Mouse (Mus musculus) G1E-ER4 (cell line): Measurements from ENCODE around the gene Atpaf1. TPM values are rescaled to one million over a fixed set of nuclear protein-coding genes. Genes with fewer than 3 reads are reported as not detected.

Source experiments
- GATA1 ChIP-seq: IDR thresholded peaks from one replicate; pipeline ENCODE4 v1.8.0; 2012; ENCODE audit warnings: low read length, inconsistent platforms
- polyA plus RNA-seq: library from polyadenylated mRNA; stranded (reverse); fragments of >175 nt; gene quantifications from 2 replicates; pipeline ENCODE4 v1.2.3, GENCODE M21; 2012

Gene Atpaf1
- polyA plus RNA-seq, 1 experiment: 21.4 TPM

- TF ChIP-seq GATA1: no peak
These were observed 43.4 kb downstream of the Atpaf1 start, which contains the start of gene Mob3c for GRCm38 (mm10) chr4:115827888-115828571. TSS of gene Mob3c (plus strand) at chr4:115828092.

DNA sequence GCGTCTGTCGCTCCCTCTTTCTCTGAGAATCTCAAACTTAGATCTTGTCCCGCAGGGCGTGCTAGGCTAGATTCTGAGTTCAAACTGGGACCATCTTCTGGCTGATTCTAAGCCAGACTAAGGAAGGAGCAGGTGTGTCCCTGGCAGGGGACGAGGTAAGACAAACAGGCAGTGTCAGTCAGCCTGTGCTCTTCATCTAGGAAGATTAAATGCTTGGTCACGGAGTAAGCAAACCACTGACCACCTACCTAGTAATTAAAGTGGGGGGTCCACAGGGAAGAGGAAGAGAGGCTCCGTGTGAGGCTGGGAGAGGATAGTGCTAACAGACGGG is 43.9 kb downstream of the Atpaf1 start:
- TF ChIP-seq GATA1: no peak

DNA sequence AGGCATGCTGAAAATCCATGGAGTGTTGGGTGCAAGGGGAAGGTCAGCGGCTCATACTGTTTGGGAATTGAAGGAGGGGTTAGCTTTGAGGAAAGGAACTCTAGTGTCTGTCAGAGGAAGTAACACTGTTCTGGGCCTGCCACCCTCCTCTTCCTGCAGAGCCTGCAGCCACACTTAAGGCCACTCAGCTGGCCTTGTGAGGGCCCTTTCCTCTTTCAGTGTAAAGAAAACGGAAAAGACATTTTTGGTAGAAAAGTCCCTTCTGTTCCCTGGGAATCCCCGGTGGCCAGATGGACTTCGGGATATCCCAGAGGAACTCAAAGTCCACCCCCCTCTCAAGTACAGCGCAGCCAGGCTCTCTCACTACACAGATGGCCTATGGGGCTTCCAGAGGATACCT is 45.9 kb downstream of the Atpaf1 start:
- no peak for TF ChIP-seq GATA1

- TF ChIP-seq GATA1: no peak
These were observed 46.6 kb downstream of the Atpaf1 start for GRCm38 (mm10) chr4:115831221-115831620.

- TF ChIP-seq GATA1: no peak
These were observed 47.4 kb downstream of the Atpaf1 start for GRCm38 (mm10) chr4:115832040-115832439.

DNA sequence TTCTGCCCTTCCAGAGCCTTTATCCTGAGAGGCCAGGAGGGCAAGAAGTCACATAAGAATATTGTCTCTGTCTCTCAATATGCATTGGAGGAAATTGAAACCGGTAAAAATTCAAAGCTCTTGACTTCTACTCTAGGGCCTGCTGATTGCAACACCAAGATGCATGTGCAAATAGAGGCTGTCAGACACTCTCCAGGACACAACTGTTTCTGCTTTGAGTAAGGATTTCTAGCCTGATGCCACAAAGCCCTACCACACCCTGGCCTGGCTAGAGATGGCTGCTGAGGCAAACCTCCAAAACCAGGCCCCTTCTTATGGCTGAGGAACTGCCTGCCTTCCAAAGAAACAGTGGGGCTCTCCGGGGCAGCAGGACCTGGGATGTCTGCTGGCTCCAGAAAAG is 51.0 kb downstream of the Atpaf1 start:
- no peak for TF ChIP-seq GATA1

GRCm38 (mm10) chr4:115838196-115838595 is 53.6 kb downstream of the Atpaf1 start:
- TF ChIP-seq GATA1: no peak

DNA sequence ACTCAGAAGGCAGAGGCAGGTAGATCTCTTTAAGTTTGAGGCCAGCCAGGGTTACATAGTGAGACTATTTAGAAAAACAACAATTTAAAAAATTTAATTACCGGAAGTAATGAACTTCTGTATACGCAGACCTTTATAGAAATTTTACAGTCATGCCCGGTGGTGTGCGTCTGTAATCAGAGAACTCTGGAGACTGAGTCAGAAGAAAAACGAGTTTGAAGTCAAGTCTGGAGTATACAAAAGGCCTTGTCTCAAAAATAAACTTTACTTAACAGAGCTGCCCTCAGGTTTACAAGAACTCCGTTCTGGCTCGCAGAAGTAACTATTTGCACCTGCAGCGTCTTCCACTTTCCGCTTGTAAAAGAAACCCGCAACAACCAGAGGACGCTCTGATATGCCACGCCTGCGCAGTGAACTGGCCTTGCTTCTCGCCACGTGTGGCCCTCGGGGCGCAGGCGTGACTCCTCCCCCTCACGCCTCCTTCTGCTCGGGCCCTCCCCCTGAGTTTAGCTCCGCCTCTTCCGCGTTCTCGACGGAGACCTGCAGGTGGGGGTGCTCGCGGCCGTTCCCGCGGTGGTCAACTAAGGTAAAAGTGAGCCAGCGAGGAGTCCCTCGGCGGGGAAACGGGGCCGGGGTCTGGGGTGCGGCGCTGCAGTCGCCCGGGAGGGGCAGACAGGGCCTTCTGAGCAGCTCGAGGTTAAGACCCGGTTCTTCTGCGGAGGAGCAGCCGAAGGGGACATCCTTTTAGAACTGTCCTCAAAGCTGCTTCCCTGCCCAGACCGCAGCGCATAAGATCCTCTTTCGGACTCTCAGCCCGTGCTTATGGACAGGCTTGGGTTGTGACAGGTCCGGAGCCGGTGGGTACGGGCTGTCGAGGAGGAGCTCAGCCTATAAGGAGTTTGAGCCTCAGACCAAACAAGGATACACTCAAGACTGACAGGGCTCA is 54.4 kb downstream of the Atpaf1 start, which contains the start of gene Mknk1:
Gene Mknk1 (plus strand): TSS at position 503 of the 946 bp plus-strand sequence.
- TF ChIP-seq GATA1: no peak

- TF ChIP-seq GATA1: no peak
These were observed 55.3 kb downstream of the Atpaf1 start for GRCm38 (mm10) chr4:115839956-115840355.

- no peak for TF ChIP-seq GATA1
These were observed 56.2 kb downstream of the Atpaf1 start for GRCm38 (mm10) chr4:115840842-115841241.

DNA sequence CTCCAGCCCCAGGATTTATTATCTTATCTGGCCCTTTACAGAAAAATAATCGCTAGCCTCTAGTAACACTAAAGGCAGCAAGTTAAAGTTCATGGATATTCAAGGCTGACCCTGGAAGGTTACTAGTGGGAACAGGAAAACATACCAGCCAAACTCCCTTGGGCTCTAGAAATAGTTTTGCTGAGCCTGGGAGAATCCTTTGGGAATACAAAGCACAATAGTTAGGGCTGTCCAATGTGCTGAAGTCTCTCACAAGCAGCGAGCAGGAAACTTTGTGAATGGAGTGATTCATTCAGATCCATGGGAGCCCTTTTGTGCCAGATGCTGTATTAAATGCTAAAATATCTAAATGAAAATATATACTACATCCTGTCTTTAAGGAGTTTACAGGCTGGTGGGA is 62.0 kb downstream of the Atpaf1 start:
- TF ChIP-seq GATA1: no peak

GRCm38 (mm10) chr4:115847377-115847776 is 62.8 kb downstream of the Atpaf1 start:
- no peak for TF ChIP-seq GATA1

DNA sequence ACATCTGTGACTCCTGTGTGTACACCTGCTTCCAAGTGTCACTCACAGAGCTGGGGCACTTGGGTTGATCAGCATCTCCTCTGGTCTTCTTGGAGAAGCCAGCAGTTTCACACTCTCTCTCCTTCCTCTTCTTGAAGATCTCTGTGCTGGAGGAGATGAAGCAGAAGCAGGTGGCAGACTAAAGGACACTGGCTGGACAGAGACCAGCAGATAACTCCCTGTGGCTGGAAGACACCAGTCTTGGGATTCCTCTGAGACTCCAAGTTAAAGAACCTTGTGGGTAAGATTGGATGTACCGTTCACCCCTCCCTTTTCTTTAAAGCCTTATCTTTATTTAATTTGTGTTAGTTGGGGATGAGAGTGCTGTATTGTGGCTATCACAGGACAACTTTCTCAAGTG is 63.5 kb downstream of the Atpaf1 start:
- TF ChIP-seq GATA1: no peak

DNA sequence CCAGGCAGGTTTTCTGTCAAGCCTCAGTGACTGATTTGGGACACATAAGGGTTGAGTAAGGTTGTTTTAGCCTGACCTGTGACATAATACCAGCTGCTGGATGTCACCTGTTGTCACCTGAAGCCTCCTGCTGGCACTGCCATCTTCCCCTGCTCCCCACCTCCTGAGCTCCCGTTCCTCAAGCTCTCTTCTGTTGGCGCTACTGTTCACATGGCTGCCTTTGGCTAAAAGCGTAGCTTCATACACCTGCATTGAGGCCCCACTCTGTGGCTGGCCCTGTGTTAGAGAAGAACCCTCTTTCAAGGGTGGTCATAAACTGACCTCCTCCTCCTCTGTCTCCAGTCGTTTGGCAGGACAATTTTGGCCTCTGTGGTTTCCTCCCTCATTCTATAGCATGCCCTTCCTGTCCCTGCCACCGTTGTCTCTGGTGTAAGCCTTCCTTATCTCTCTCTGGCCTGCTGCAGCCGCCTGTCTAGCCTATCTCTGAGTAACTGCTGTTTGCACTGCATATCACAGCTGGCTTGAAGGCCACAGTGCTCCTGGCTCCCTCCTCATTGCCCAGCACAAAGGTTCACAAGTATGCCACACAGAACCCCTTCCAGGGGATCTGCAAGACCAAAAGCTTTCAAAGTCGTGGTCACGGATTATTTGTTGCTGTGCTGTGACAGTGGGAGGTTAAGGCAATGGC is 64.5 kb downstream of the Atpaf1 start:
- TF ChIP-seq GATA1: peak; percentile 96

- TF ChIP-seq GATA1: no peak
These were observed 65.5 kb downstream of the Atpaf1 start for GRCm38 (mm10) chr4:115850111-115850510.

- TF ChIP-seq GATA1: no peak
These were observed 66.0 kb downstream of the Atpaf1 start for GRCm38 (mm10) chr4:115850631-115851030.
